Mouse (Mus musculus): ENCODE measurements around the gene Olfr281.

DNA sequence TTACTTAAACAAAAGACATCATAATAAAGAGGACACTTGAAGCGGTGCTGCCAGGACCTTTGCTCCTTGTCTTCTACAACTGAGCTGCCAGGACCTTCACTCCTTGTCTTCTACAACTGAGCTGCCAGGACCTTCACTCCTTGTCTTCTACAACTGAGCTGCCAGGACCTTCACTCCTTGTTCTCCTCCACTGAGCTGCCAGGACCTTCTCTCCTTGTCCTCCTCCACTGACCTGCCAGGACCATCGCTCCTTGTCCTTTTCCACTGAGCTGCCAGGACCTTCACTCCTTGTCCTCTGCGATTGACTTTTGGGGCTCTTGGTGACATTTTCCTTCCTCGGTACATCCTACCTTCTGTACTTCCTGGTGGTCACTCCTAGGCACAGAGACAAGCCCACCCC, 3.9 kb upstream of the Olfr281 start:
- TF ChIP-seq EP300 (IDR thresholded peaks at IDR 0.05; ENCODE audit: insufficient read depth, low read depth, low read length) (no peak), CTCF (IDR thresholded peaks at IDR 0.05) (no peak)
